Mouse (Mus musculus): Measurements from ENCODE around the gene Fgfr2.

Gene Fgfr2

DNA sequence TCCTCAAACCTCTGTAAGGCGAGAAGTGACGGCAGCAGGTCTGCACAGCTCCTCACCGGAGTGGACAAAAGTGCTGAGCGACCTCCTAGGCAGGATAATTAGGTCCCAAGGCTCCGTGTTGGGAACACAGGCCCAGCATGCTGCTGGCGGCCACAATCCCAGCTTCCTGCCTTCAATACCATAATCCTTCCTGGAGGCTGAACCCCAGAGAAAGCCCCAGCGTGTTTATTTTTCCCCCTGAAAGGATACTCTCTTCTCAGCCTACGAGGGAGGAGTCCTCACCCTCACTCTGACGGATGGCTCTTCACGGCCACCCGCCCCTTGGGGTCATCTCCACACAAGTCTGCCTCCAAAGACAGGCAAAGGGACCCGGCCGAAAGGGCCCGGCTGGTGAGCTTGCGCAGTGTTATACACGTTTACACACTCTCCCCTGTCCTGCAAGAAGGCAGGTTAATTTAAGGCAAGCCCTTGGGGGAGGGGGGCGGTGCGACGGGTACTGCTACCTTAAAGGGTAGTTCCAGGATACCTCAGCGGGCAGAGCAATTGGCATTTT is 2859.3 kb downstream of the Fgfr2 start:
- DNase-seq: peak in 1 of 2 experiments; percentile 25

DNA sequence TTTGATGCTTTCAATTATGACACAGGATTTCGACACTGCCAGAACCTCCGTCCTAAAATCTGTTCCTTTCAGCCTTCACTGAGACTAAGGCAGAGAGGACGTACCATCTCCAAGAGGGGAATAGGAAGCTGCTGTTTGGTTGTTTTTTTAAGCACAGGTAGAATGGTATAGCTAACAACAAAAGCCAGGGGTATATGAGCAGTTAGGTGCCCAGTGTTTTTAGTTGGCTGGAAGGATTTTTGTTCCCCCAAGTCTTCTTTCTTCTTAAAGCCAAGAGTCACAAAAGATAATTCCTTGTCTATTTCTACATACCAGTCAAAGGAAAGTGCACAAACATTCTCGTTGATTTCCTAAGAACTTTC is 2859.9 kb downstream of the Fgfr2 start:
- no peak for DNase-seq

DNA sequence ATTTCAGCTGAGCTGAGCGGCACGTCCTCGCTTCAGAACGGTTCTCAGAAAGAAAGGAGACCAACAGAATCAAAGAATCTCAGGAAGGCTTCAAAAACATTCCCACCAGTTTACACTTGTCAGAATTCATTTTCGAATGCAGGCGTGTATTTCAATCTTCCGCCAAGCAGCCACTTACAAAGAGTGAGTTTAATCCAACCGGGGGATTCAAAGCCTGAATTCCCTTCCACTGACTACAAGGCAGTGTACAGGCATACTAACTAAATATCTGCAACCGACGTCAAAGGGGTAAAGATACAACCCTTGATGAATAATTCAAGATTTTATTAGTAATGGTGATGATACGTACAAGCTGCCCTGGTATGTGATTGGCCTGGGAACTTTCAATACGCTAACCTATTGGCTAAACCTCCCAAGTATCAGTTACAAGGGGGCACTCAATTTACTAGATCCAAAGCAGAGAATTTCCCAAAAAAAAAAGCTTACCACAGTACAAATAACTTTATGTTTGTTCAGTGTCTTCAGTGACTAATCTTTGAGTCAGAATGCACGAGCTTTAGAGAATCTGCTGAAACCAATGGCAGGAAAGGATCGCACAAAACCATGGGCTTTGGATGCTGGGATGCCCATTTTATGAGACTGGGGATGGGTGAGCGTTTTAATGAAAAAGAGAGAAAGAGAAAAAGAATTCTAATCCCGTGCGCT is 2860.5 kb downstream of the Fgfr2 start:
- DNase-seq: no peak

DNA sequence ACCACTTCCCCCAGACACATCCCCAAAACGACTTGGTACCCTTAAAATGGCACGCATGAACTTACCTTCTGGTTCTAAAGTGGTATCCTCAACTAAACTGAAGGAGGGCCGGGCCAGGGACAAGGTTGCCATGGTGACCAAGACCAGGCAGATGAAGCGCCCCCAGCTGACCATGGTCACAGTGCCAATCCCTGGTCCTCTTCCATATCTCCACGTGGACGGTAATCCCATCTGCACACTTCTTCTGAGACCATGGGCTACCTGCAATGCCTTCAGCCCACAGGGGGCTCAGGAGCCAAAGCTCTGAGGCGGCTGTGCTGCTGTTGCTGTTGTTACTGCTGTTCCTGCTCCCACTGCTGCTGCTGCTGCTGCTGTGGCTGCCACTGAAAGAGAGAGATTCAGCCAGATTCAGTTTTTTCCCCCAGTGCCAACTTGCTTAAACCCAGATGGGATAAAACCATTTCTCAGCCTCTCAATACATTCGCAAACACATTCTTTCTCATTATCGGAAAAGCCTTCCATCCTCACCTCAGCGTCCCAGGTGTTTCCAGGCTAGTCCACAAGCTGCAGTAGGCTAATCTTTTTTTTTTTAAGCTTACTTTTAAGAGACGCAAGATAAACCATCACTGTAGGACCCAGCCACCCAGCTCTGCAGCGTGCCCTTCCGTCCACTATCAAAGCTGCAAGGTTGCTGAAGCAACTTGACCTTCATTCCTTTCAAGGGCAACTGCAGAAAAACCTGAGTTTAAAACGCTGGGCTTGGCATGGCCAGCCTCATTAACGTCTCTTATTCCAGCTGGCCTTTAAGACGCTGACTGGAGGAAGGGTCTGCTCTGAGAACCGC is 2861.2 kb downstream of the Fgfr2 start:
- peak; percentile 86 to 87 for DNase-seq

DNA sequence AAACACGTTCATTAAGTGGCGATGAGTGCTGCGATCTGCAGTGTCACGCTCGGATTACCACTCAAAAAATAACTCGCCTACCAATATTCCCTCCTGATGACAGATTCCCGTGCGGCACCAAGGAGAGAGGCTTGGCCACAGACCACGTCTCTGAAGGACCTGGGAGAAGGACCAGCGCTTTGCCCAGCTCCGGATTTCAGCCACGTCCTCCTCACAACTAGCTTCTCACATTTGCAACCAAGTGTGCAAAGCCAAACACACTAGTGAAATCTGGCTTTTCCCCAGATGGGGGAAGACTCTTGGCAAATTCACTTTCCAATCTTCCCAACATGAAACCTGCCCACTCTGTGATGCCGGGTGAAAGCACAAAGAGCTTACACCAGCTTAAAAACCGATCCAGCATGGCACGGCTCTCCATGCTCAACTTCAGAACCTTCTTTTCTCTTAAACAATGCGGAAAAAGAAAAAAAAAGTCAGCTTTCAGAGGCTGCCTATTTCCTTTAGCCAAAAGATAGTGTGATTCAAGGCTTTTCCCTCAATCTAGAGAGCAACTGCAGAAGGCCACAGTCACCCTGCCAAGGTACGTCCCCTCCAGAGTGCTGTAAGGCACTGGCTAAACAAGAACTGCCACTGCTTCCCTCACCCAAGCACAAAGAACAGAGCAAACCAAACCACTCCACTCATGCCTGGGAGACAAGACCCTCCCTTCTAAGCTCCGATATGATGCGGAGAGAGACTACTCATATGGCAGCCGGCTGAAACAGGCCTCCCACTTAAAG is 2862.1 kb downstream of the Fgfr2 start:
- DNase-seq: peak; percentile 33 to 52

DNA sequence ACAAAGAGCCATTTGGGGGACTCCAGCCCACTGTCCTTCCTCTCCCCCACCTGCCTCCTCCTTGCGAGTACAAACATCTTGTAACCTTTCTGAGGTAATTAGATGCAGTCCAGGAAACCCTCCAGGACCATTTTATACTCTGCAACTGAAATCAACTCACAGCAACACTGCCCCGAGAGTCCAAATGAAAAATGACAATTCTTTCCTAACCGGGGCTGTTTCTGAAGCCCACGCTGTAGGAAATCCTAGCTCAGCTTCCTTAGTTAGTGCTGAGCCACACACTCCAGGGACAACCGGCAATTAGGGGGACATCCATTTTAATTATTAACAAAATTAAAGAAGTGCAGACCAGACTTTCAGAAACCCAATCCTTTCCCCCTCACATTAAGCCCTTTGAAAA is 2863.1 kb downstream of the Fgfr2 start:
- peak in 1 of 2 experiments; percentile 45 for DNase-seq

DNA sequence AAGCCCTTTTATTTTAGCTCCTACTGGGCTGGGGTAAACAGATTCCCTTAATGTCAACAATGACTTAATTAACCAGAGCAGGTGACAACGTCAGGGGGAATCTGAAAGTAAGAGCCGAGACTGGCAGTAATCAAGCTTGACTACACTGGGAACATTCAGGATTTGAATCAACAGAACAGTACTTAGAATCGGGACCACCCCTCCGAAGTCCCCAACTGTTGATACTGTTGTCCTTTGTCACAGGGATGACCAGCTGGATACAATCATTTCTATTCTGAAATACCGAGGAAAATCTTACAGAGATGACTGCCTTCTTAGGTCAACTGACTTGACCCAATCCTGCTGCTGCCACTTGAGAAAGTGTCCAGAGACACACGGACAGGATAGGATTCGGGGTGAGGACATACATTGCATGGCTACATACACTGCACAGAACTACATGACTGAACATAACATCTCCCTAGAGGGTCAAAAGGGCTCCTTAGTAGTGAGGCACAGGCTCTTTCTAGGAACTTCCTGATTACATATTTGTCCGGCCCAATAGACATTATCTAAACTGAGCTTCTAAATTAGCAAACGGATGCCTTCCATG is 2864.3 kb downstream of the Fgfr2 start:
- DNase-seq: no peak

DNA sequence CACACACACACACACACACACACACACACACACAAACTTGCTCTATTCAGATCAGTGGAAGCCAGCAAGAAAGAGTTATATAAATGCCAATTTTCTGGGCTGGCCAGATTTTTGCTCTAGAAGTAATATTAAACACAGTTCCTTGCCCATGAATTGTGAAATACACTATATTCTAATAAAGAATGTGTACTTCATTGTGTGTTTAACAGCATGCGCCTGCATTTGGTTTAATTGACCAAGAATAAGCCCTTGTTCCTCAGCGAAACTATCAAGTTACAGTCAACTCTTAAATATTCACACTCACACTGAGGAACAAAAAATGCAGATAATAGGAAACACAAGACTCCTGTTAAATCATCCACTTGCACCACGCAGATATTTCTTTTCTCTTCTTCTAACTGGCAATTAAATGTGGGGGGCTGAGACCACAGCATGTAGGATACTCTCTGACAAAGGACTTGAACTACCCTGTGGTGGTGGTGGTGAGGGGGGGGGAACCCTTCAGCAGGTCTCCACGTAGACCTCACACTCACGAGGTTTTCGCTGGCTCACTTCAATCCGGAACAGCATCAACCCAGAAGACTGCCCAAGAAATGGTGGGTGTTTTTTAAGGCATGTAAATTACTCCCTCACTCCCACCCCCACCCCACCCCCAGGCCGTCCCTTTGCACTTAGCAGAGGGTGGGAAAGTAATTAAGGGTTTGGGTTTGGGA is 2865.0 kb downstream of the Fgfr2 start:
- DNase-seq: no peak

DNA sequence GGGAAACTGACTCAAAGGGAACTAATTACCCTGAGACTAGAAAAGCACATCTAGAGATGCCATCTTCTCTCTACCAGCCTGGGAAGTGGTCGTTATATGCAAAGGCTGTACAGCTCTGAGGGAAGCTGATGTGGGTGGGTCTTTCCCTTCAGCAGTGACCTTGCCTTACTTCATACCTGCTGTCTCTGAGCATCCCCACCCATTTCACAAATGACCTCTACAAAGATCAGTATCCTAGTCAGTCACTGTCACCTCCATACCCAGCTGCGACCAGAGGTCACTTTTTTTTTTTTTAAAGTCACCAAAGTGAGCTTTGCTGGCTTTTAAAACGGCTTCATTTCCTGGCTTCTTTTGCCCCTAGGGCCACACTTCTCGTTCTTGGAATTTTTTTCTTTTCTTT is 2869.9 kb downstream of the Fgfr2 start:
- no peak for DNase-seq

DNA sequence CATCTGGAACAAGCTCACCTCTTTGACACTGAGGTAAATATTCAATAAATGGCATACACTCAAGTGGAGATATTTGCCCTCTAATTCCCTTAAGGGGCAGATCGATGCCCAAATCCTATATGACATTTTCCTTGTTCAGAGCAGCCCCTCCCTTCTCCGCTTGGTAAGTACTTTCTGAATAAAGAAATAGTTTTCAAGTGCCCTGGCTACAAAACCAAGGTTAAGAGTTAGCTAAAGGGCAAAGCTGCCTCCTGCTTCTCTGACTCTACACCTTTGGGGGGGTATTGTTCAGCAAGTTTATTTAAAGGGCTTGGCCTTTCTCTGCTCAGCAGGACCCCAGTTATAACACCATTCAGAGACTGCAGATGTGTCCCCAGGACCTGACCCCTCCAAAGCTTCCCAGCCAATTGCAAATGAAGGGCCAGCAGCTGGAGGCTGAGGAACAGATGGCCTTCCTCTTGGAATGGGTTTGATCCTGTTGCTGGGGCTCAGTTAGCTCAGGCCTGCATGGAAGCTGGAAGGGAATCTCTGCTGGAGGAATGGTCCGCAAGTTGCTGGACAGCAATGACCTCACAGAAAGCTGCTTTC is 2871.1 kb downstream of the Fgfr2 start:
- DNase-seq: no peak

DNA sequence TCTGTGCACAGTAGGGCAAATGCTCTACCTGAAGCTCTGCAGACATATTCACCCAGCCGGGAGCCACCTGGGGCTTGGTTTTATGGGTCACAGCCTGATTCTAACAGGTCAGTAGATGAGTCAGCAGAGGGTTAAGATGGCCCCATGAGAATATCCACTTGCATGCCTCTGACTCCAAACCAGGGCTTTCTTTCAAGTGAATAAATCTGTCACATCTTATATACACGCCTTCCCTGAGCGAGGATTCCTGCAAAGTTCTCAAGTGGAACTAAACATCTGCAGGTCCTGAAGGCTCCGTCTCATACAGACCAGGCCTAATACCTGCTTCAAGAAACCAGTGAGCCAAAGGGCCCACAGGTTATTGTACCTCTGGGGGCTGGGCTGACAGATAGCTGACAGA is 2872.2 kb downstream of the Fgfr2 start:
- DNase-seq: no peak

DNA sequence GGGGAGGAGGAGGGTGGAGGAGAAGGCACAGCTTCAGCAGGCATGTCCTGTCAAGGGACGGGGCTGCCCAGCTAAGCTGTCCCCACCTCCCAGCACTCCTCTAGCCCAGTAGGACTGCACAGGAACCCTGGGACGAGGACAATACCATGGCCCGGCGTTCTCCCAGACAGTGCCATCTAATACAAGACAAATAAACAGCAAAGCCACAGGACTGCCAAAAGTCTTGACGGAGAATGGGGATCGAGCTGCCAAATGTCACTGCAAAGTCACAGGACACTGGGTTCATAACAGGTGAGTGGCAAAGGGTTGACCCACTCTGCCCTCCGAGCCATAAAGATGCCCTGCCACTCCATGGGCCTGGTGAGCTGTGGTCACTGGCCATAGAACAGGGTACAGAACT is 2874.7 kb downstream of the Fgfr2 start:
- DNase-seq: no peak

DNA sequence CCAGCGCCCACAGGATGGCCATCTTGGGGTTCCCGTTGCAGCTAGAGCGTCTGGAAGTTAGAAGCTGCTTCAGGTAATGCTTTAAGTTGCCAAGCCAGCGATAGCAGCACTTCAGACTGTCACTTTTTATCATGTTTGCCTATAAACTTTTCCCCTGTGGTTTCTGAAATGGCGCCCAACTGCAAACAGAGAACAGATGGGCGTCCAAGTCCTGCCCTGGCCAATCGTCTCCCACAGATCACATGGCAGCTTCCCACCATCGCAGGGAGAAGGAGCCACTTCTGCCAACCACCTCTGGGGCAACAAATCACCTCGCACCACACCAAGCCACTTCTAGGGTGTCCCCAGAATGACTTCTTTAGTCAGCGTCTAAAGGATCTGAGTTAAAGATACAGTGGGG is 2875.3 kb downstream of the Fgfr2 start:
- DNase-seq: peak in 1 of 2 experiments; percentile 38

DNA sequence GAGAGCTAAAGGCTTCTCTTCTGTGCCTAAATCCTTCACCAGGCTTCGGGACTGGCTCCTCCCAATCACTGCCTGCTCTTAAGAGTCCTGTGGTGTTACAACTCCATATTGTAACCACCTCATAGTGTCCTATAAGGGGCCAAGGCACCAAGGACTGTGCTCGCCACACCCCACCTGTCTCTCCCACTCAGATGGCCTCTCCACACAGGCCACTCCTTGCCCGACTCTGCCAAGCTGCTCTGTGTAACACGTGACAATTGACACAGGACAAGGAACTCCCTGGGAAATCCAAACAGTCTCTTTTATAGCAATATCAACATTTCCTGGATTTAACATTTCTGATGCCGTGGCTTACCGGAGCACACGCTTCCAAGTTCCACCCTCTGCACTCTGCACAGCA is 2876.7 kb downstream of the Fgfr2 start:
- DNase-seq: no peak

DNA sequence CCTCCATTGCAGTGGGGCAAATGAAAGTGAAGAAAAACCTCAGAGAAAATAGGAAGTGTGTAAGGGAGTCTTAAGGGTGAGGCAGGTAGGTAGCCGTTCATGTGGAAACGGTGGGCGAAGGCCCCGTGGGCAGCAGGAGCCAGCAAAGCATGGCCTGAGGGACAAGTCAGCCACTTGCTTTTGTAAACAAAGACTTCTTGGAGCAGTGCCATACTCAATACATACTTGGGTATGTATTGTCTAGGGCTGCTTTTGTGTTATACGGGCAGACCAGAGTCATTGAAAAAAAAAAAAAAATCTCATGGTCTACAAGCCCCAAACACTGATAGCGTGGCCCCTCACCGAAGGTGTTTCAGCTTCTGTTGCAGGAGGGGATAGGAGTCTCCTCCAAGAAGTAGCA is 2878.6 kb downstream of the Fgfr2 start:
- DNase-seq: no peak

DNA sequence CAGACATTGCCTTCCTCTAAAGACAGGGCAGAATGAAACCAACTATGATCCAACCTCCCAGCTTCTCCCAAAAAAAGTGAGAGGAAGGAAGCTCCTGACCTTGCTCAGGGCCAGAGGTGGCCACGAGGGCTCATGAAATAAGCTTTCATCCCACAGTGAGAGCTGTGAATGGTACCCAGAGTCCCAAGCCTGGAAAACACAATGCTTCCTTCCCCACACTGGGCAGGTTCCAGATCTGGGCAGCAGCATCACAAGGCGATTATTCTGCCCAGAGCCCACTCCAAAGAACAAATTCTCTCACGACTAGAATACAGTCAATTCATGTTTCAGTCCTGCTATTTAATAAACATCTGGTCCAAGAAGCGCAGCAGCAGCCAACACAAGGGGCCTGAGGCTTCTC is 2879.3 kb downstream of the Fgfr2 start:
- no peak for DNase-seq

DNA sequence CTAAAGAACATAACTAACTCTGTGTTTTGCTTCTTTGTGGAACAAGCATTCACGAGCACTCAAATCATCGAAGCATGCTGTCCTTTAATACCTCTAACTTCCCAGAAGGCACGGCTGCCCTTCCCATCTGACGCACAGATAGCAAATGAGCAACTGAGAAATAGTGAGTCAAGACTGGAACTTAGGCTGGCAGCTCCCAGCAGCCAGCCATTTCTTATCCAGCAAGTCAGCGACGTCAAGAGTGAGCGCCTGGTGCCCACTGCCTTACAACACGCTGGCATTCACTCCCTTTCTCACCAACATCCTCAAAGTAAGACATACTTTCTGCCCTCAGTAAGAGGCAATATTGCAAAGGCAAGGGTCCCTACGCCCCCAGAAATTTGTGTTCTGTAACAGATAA is 2883.0 kb downstream of the Fgfr2 start:
- DNase-seq: no peak

DNA sequence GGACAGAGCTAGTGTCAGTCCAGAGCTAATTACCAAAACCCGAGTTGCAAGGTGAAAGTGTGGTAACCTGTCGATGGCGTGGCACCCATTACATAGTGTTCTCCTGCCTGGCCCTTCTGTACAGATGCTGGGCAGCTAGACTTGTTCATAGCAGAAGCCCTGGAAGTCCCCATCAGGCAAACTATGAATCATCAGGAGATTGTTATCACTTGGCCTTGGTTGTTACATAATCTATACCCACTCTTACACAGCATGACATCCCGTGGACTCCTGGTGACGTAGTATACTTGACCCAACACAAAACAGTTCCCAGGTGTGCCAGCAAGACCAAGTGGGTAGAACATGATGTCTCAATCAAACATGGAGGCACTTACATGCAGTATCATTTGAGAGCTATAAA is 2885.9 kb downstream of the Fgfr2 start:
- DNase-seq: no peak

DNA sequence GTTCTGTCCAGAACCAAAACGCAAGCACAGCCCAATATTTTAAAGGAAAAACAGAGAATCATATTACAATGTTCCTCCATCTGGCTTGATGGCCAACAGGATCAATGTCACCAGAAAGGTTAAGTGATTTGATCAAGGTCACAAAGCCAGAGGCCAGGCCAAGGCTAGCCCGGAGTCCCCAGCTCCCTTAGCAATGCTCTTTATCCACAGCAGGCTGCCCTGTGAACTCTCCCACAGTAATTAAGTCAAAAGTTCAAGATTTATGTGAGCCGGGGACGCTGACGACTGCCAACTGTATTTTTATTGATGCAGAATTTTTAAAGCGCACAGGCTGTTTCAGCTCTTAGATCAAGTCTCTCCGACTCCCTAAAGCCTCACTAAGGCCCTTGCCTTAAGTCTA is 2889.4 kb downstream of the Fgfr2 start:
- no peak for DNase-seq

DNA sequence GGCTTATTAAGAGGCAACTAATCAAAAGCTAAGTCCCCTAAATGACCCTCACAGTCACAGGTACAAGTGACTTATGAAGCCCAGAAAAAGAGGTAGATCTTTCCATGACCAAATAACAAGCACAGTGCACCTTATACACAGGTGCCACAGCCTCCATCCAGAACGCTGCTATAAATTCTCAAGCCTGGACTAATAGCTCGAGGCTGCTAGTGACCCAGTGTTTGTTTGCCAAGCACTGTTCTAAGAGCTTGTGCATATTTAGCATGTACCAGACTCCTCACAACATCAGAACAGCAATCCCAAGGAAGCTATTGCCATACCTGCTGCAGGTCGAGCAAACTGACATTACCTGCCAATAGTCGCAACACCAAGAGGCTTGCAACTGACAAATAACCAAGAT is 2893.1 kb downstream of the Fgfr2 start:
- no peak for DNase-seq

DNA sequence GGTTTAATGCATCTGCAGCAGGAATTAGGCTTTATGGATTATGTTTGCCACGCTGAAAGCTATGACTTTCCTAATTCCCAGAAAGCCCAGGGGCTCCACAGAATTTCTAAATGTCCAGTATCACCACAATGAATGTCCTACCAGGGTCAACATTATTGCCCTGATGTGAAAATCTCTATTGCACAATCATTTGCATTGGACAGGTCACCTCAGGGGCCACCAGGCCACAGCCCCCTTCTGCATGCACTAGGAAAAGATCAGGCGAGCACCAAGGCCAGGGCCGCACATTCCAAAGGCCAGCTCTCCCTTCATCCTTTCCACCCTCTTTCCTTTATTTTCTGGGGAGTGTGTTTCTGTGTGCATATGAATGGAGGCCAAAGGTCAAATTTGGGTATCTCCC is 2897.9 kb downstream of the Fgfr2 start:
- DNase-seq: no peak
